Mouse (Mus musculus): Measurements from ENCODE around the gene Dscaml1. TPM values are rescaled to one million over a fixed set of nuclear protein-coding genes. Genes with fewer than 3 reads are reported as not detected.

Gene Dscaml1
- total and polyA plus RNA-seq, 2 experiments from 2014 or later: 0.04 to 0.84 TPM

GRCm38 (mm10) chr9:45633036-45633435, 206.6 kb downstream of the Dscaml1 start:
- Histone ChIP-seq H3K27ac (ENCODE audit: low read depth) (no peak overlapping the region), H3K4me3 (ENCODE audit: low read depth, low read length) (no peak overlapping the region), H3K36me3 (replicated peaks; ENCODE audit: control insufficient read depth, insufficient read depth, low read length) (no peaks in the 10 kb centered on the region), H3K9ac (replicated peaks; ENCODE audit: low read depth, low read length) (no peak overlapping the region), H3K4me2 (ENCODE audit: low read depth, low read length) (no peak overlapping the region), H3K9me3 (replicated peaks; ENCODE audit: control insufficient read depth, low read length) (no peaks in the 10 kb centered on the region), H3K27me3 (ENCODE audit: control insufficient read depth, insufficient read depth, low read length) (no peaks in the 10 kb centered on the region), H3K4me1 (ENCODE audit: control insufficient read depth, insufficient read depth) (no peaks in the 10 kb centered on the region)
- WGBS: 45% methylated on average over 2 of the region's 2 CpGs
- TF ChIP-seq EP300 (IDR thresholded peaks at IDR 0.05; ENCODE audit: low read depth) (no peak), CTCF (IDR thresholded peaks at IDR 0.05; ENCODE audit: low read depth) (no peak)
- DNase-seq (ENCODE audit: low spot score): no peak
- no peak for ATAC-seq (ENCODE audit: insufficient read depth, low read depth)

GRCm38 (mm10) chr9:45634978-45635377, 208.6 kb downstream of the Dscaml1 start:
- Histone ChIP-seq H3K4me1 (ENCODE audit: control insufficient read depth, insufficient read depth) (no peaks in the 10 kb centered on the region), H3K9me3 (replicated peaks; ENCODE audit: control insufficient read depth, low read length) (no peaks in the 10 kb centered on the region), H3K9ac (replicated peaks; ENCODE audit: low read depth, low read length) (no peak overlapping the region), H3K36me3 (replicated peaks; ENCODE audit: control insufficient read depth, insufficient read depth, low read length) (no peaks in the 10 kb centered on the region), H3K4me3 (ENCODE audit: low read depth, low read length) (no peak overlapping the region), H3K4me2 (ENCODE audit: low read depth, low read length) (no peak overlapping the region), H3K27ac (ENCODE audit: low read depth) (no peak overlapping the region), H3K27me3 (ENCODE audit: control insufficient read depth, insufficient read depth, low read length) (no peaks in the 10 kb centered on the region)
- ATAC-seq (ENCODE audit: insufficient read depth, low read depth) (no peak), DNase-seq (ENCODE audit: low spot score) (no peak)
- TF ChIP-seq EP300 (IDR thresholded peaks at IDR 0.05; ENCODE audit: low read depth): no peak
- no peak for TF ChIP-seq CTCF (IDR thresholded peaks at IDR 0.05; ENCODE audit: low read depth)
- 58% methylated on average over 4 of the region's 4 CpGs for WGBS

- H3K4me2 ChIP-seq (ENCODE audit: low read depth, low read length): no peak overlapping the region
- 37% methylated on average over 1 of the region's 1 CpGs for WGBS
- H3K27me3 ChIP-seq (ENCODE audit: control insufficient read depth, insufficient read depth, low read length): no peaks in the 10 kb centered on the region
- DNase-seq (ENCODE audit: low spot score) (no peak), ATAC-seq (ENCODE audit: insufficient read depth, low read depth) (0 out of 2 replicates have a peak, but pooled peaks have one; percentile 17)
- no peak overlapping the region for H3K9ac ChIP-seq (replicated peaks; ENCODE audit: low read depth, low read length)
- H3K9me3 ChIP-seq (replicated peaks; ENCODE audit: control insufficient read depth, low read length): no peaks in the 10 kb centered on the region
- H3K4me3 ChIP-seq (ENCODE audit: low read depth, low read length): no peak overlapping the region
- H3K4me1 ChIP-seq (ENCODE audit: control insufficient read depth, insufficient read depth): no peaks in the 10 kb centered on the region
- no peak overlapping the region for H3K27ac ChIP-seq (ENCODE audit: low read depth)
- TF ChIP-seq CTCF (IDR thresholded peaks at IDR 0.05; ENCODE audit: low read depth) (no peak), EP300 (IDR thresholded peaks at IDR 0.05; ENCODE audit: low read depth) (no peak)
- H3K36me3 ChIP-seq (replicated peaks; ENCODE audit: control insufficient read depth, insufficient read depth, low read length): no peaks in the 10 kb centered on the region
Observed at GRCm38 (mm10) chr9:45637346-45637745, 210.9 kb downstream of the Dscaml1 start.

- no peaks in the 10 kb centered on the region for H3K27me3 ChIP-seq (ENCODE audit: control insufficient read depth, insufficient read depth, low read length)
- DNase-seq (ENCODE audit: low spot score) (no peak), ATAC-seq (ENCODE audit: insufficient read depth, low read depth) (no peak)
- no peaks in the 10 kb centered on the region for H3K36me3 ChIP-seq (replicated peaks; ENCODE audit: control insufficient read depth, insufficient read depth, low read length)
- H3K4me1 ChIP-seq (ENCODE audit: control insufficient read depth, insufficient read depth): no peaks in the 10 kb centered on the region
- H3K27ac ChIP-seq (ENCODE audit: low read depth): no peak overlapping the region
- no peak overlapping the region for H3K4me3 ChIP-seq (ENCODE audit: low read depth, low read length)
- no peak overlapping the region for H3K4me2 ChIP-seq (ENCODE audit: low read depth, low read length)
- H3K9ac ChIP-seq (replicated peaks; ENCODE audit: low read depth, low read length): no peak overlapping the region
- no peaks in the 10 kb centered on the region for H3K9me3 ChIP-seq (replicated peaks; ENCODE audit: control insufficient read depth, low read length)
- WGBS: 69% methylated on average over 6 of the region's 6 CpGs
- TF ChIP-seq EP300 (IDR thresholded peaks at IDR 0.05; ENCODE audit: low read depth): no peak
- no peak for TF ChIP-seq CTCF (IDR thresholded peaks at IDR 0.05; ENCODE audit: low read depth)
Observed at GRCm38 (mm10) chr9:45638184-45638917, 211.9 kb downstream of the Dscaml1 start.

- Histone ChIP-seq H3K9ac (replicated peaks; ENCODE audit: low read depth, low read length) (no peak overlapping the region), H3K4me3 (ENCODE audit: low read depth, low read length) (no peak overlapping the region), H3K4me1 (ENCODE audit: control insufficient read depth, insufficient read depth) (no peaks in the 10 kb centered on the region), H3K4me2 (ENCODE audit: low read depth, low read length) (no peak overlapping the region), H3K27me3 (ENCODE audit: control insufficient read depth, insufficient read depth, low read length) (0 out of 2 replicates have a peak, but pooled peaks cover 2% of the 10 kb centered on the region), H3K9me3 (replicated peaks; ENCODE audit: control insufficient read depth, low read length) (no peaks in the 10 kb centered on the region), H3K36me3 (replicated peaks; ENCODE audit: control insufficient read depth, insufficient read depth, low read length) (no peaks in the 10 kb centered on the region), H3K27ac (ENCODE audit: low read depth) (no peak overlapping the region)
- TF ChIP-seq CTCF (IDR thresholded peaks at IDR 0.05; ENCODE audit: low read depth) (no peak), EP300 (IDR thresholded peaks at IDR 0.05; ENCODE audit: low read depth) (no peak)
- ATAC-seq (ENCODE audit: insufficient read depth, low read depth) (no peak), DNase-seq (ENCODE audit: low spot score) (no peak)
- 61% methylated on average over 6 of the region's 6 CpGs for whole genome bisulfite sequencing
Observed at GRCm38 (mm10) chr9:45644833-45645388, 218.5 kb downstream of the Dscaml1 start.
